Mouse (Mus musculus) forebrain, embryonic 12.5 days (tissue): ENCODE results near the gene Nexn. TPM values are rescaled to one million over a fixed set of nuclear protein-coding genes. Genes with fewer than 3 reads are reported as not detected.
A peak's percentile ranks its signal among the peaks of the same experiment; 100 is the strongest.
"Not testable (repeated sequence)": the region's sequence is repeated elsewhere in the genome, so short reads cannot be mapped to it uniquely, and the experiment has no call there.

Experiments used
- ATAC-seq: fragments of 200-750 bp; cut with Nextera tagmentation; 2 replicates; pipeline ENCODE4 v1.8.0; 2017; ENCODE audit warnings: moderate TSS enrichment; ENCODE audit not compliant: low FRiP score
- H3K27ac ChIP-seq: fragments of 300-500 bp; sonication (generic); 2 replicates; pipeline ENCODE4 v1.5.1; 2016; ENCODE audit warnings: mild to moderate bottlenecking
- H3K27me3 ChIP-seq: fragments of 300-500 bp; sonication (generic); 2 replicates; pipeline ENCODE4 v1.6.1; 2016; ENCODE audit warnings: mild to moderate bottlenecking
- H3K36me3 ChIP-seq: fragments of 300-500 bp; sonication (generic); replicated peaks from 2 replicates; pipeline ENCODE4 v1.6.1; 2016; ENCODE audit warnings: mild to moderate bottlenecking
- H3K4me1 ChIP-seq: fragments of 300-500 bp; sonication (generic); 2 replicates; pipeline ENCODE4 v1.6.1; 2016
- H3K4me2 ChIP-seq: fragments of 300-500 bp; sonication (generic); 2 replicates; pipeline ENCODE4 v1.6.1; 2016; ENCODE audit warnings: mild to moderate bottlenecking, moderate library complexity
- H3K4me3 ChIP-seq: fragments of 300-500 bp; sonication (generic); replicated peaks from 2 replicates; pipeline ENCODE4 v1.5.1; 2016; ENCODE audit warnings: mild to moderate bottlenecking
- H3K9ac ChIP-seq: fragments of 300-500 bp; sonication (generic); 2 replicates; pipeline ENCODE4 v1.6.1; 2016; ENCODE audit warnings: mild to moderate bottlenecking
- H3K9me3 ChIP-seq: fragments of 300-500 bp; sonication (generic); 2 replicates; pipeline ENCODE4 v1.6.1; 2016
- WGBS: fragments of 180-500 bp; shearing (Covaris S2); methylation state at CpG from one replicate; pipeline ENCODE4 v1.1.7; 2016; 5-methylcytosine and 5-hydroxymethylcytosine counted together
- polyA plus RNA-seq: library from polyadenylated mRNA; unstranded; fragments of >200 nt; fragmentation: Nextera tagmentation; extraction: Ambion mirVana; gene quantifications from 2 replicates; pipeline ENCODE4 v1.2.1, GENCODE M21; 2016

Nexn gene
- polyA plus RNA-seq, 1 experiment from 2014 or later = 6.3 TPM

DNA sequence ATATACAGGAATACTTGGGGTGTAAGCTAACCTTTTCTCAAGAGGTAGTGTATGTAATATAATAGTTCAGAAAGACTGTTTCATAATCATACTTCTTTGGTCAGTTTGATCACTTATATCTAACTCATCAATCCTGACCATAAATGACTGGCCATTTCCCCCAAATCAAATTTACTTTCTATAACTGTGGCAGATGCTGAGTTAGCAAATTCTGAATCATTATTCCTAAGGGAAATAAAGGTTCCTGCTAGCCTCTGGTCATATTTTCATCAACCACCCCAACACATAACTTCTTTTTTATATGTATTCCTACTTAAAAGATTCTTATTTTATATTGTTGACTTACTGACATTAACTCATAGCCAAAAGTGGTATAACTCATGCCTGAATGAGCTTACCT, 63.2 kb downstream of the Nexn start:
- no peak for ATAC-seq
- Histone ChIP-seq H3K27me3 (no peaks in the 10 kb centered on the region), H3K4me3 (no peak overlapping the region), H3K9me3 (no peaks in the 10 kb centered on the region), H3K27ac (no peak overlapping the region), H3K4me2 (no peak overlapping the region), H3K36me3 (peaks cover 8% of the 10 kb centered on the region), H3K9ac (no peak overlapping the region), H3K4me1 (no peaks in the 10 kb centered on the region)

DNA sequence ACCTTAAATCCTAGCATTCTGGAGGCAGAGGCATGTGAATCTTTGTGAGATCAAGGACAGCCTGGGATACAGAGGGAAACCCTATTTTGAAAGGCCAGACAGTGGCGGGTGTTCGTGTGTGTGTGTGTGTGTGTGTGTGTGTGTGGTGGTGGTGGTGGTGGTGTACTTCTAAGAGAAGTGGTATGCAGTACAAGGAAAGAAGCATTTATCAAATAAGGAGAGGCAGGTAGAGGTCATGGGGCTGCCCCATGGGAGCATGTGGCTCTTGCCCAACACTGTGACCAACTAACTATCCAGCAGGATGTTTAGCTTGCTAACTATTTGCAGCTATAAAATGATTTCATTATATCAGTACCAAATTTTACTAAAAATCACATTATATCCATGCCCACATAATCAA, 64.5 kb downstream of the Nexn start:
- Histone ChIP-seq H3K27me3 (no peaks in the 10 kb centered on the region), H3K4me3 (no peak overlapping the region), H3K4me1 (no peaks in the 10 kb centered on the region), H3K27ac (no peak overlapping the region), H3K9ac (no peak overlapping the region), H3K9me3 (no peaks in the 10 kb centered on the region), H3K4me2 (no peak overlapping the region), H3K36me3 (no peaks in the 10 kb centered on the region)
- no peak for ATAC-seq
- 94% methylated on average over 2 of the region's 2 CpGs for WGBS

DNA sequence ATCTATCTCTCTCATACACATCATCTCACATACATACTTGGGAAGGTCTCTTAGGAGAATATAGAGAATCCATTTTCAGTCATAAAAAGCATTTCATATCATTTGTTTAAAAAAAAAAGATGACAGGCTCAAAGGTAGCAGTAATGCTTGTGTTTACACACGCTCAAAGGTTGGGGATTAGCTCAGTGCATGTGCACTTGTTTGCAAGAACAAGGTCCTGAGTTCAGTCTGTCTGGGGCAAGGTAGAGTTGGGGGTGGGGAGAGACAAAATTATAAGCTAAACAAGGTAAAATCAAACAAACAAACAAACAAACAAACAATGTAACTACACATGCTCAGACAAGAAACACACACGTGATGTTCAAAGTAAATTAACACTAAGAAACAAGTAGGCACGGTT, 65.0 kb downstream of the Nexn start:
- no peaks in the 10 kb centered on the region for H3K4me1 ChIP-seq
- H3K36me3 ChIP-seq = no peaks in the 10 kb centered on the region
- H3K9me3 ChIP-seq = no peaks in the 10 kb centered on the region
- no peak overlapping the region for H3K27ac ChIP-seq
- H3K9ac ChIP-seq = no peak overlapping the region
- no peak overlapping the region for H3K4me2 ChIP-seq
- WGBS = 93% methylated on average over 3 of the region's 3 CpGs
- no peak overlapping the region for H3K4me3 ChIP-seq
- H3K27me3 ChIP-seq = no peaks in the 10 kb centered on the region
- no peak for ATAC-seq

- H3K9ac ChIP-seq = no peak overlapping the region
- H3K27ac ChIP-seq = no peak overlapping the region
- H3K4me1 ChIP-seq = no peaks in the 10 kb centered on the region
- no peak for ATAC-seq
- WGBS = 64% methylated on average over 3 of the region's 3 CpGs
- no peaks in the 10 kb centered on the region for H3K36me3 ChIP-seq
- H3K27me3 ChIP-seq = no peaks in the 10 kb centered on the region
- H3K4me2 ChIP-seq = no peak overlapping the region
- H3K4me3 ChIP-seq = no peak overlapping the region
- no peaks in the 10 kb centered on the region for H3K9me3 ChIP-seq
Measured at GRCm38 (mm10) chr3:152199125-152199524, 67.0 kb downstream of the Nexn start.

DNA sequence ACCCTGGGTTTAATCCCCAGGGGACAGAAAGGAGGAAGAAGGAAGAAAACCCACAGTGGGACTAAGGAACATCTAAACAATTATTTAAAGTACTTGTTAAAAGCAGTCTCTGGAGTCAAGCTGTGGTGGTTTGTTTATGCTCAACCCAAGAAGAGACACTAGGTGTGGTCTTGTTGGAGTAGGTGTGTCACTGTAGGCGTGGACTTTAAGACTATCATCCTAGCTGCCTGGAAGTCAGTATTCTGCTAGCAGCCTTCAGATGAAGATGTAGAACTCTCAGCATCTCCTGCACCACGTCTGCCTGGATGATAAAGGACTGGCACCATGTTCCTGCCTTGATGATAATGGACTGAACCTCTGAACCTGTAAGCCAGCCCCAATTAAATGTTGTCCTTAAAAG, 68.9 kb downstream of the Nexn start:
- not testable (repeated sequence) for H3K9me3 ChIP-seq, H3K4me1 ChIP-seq, H3K9ac ChIP-seq, H3K4me3 ChIP-seq, H3K36me3 ChIP-seq, H3K27ac ChIP-seq, H3K27me3 ChIP-seq, ATAC-seq, H3K4me2 ChIP-seq
- 35% methylated on average over 2 of the region's 2 CpGs for WGBS

DNA sequence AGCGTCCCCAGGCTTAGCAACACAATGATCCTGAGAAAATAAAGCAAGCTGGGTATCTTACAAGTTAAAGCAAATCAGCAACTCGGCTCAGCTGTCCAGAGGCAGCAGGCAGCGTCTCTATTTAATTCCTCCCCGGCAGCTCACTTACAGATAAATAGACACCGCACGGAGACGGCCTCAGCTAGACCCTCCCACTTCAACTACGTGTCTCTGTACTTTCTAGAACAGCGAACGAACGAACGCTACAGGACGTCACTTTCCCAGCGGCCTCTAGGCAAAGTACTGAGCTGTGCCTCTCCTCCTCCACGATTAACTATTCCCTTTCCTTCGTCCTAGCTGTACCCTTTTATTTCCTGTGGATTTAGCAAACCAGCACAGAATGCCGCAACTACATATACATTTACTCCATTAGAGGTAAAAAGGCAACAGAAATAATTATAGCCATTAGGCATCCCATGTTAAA, 72.5 kb downstream of the Nexn start:
- WGBS = under 1% methylated on average over 17 of the region's 17 CpGs
- Histone ChIP-seq H3K27ac (peak overlapping the region; percentile 68), H3K4me1 (peaks cover 16% of the 10 kb centered on the region), H3K4me3 (peak overlapping the region; percentile 43), H3K9me3 (no peaks in the 10 kb centered on the region), H3K27me3 (no peaks in the 10 kb centered on the region), H3K36me3 (no peaks in the 10 kb centered on the region), H3K4me2 (peak overlapping the region; percentile 64), H3K9ac (peak overlapping the region; percentile 49)
- ATAC-seq = peak; percentile 96

DNA sequence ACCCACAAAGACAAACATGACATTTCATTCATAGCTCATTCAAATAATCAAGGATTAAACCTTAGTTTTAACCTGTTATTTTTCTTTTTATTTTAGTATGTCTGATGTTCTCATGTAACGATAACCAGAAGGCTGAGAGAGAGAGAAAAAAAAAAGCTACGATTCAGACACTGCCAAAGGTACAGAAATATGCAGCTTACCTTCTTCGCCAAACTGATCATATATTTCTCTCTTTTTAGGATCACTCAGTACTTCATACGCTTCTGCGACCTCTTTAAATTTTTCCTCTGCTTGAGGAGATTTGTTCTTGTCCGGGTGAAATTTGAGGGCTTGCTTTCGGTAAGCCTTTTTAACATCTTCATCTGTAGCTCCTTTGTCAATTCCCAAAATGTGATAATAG, 73.0 kb downstream of the Nexn start:
- Histone ChIP-seq H3K36me3 (no peaks in the 10 kb centered on the region), H3K4me3 (peak overlapping the region; percentile 43), H3K27me3 (no peaks in the 10 kb centered on the region), H3K9me3 (no peaks in the 10 kb centered on the region), H3K4me1 (peaks cover 16% of the 10 kb centered on the region), H3K4me2 (peak overlapping the region; percentile 64), H3K27ac (peak overlapping the region; percentile 68), H3K9ac (peak overlapping the region; percentile 49)
- ATAC-seq = no peak
- WGBS = 16% methylated on average over 7 of the region's 7 CpGs

DNA sequence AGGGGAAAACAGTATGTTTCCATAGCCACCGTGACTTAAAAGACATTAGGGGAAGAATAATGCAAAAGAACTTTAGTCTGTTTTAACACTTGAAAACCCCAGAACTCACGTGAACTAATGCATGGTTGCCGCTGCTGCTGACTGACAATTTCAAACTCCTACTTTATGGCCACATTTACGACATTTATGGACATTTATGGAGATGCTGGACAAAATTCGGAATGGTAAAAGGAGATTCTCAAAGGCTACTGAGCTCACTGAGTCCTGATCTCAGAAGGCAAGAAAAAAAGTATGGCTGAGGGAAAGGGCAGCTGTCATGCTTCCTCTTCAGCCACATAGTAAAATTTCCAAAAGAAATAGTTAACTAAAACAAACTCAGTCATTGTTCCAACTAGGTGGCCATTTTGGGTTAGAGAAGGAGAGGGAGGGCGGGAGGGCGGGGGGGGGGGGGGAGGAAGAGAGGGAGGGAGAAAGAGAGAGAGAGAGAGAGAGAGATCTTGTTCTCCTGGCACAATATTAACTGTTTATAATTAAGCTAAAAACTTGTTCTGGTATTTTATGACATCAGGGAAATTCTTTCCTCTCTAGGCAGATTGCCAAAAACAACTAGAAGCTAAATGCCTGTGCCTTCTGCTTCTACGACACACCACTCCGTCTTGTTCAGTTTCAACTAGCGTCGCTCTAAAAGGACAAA, 73.8 kb downstream of the Nexn start:
- no peak for ATAC-seq

DNA sequence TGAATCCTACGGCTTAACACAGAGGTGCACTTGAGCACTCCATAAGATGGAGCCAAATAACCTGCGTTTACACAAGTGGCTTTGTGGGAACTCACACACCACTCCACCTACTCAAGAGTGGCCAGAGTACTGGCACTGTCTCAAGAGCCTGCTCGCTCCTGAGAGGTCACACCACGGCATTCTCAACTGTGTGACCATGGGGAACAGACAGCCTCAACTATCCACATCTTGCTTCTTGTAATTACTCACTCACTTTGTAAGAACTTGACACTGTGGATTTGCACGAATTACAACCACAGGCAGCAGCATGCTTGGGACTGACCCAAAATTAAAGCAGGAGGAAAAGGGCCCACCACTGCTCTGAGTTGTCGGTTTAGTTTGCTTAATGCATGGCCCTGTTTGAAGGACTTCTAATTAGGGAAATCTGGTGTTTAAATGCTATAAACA, 74.3 kb downstream of the Nexn start:
- Histone ChIP-seq H3K4me3 (peak overlapping the region; percentile 32), H3K4me2 (peak overlapping the region; percentile 46), H3K27ac (no peak overlapping the region), H3K9me3 (no peaks in the 10 kb centered on the region), H3K9ac (0 out of 2 replicates have a peak overlapping the region, but pooled peaks have one; percentile 21), H3K36me3 (no peaks in the 10 kb centered on the region), H3K4me1 (peaks cover 16% of the 10 kb centered on the region), H3K27me3 (no peaks in the 10 kb centered on the region)
- peak; percentile 24; the same call in 1 of the 2 replicates for ATAC-seq
- WGBS = 41% methylated on average over 6 of the region's 6 CpGs

More for the DNA sequence above, 73.8 kb downstream of the Nexn start:
- Histone ChIP-seq H3K27me3 (no peaks in the 10 kb centered on the region), H3K4me3 (peak overlapping the region; percentile 32), H3K4me1 (peaks cover 16% of the 10 kb centered on the region), H3K4me2 (peak overlapping the region; percentile 46), H3K9me3 (no peaks in the 10 kb centered on the region), H3K27ac (no peak overlapping the region), H3K9ac (0 out of 2 replicates have a peak overlapping the region, but pooled peaks have one; percentile 21), H3K36me3 (no peaks in the 10 kb centered on the region)
- 47% methylated on average over 10 of the region's 11 CpGs for WGBS

- Histone ChIP-seq H3K27me3 (no peaks in the 10 kb centered on the region), H3K36me3 (0 out of 2 replicates have a peak, but pooled peaks cover 1% of the 10 kb centered on the region), H3K4me1 (peaks cover 16% of the 10 kb centered on the region), H3K27ac (no peak overlapping the region), H3K9me3 (no peaks in the 10 kb centered on the region), H3K9ac (no peak overlapping the region), H3K4me2 (peak overlapping the region; percentile 21; the same call in 1 of the 2 replicates), H3K4me3 (no peak overlapping the region)
- 86% methylated on average over 9 of the region's 9 CpGs for WGBS
- no peak for ATAC-seq
Measured at GRCm38 (mm10) chr3:152190679-152191477, 75.3 kb downstream of the Nexn start.

DNA sequence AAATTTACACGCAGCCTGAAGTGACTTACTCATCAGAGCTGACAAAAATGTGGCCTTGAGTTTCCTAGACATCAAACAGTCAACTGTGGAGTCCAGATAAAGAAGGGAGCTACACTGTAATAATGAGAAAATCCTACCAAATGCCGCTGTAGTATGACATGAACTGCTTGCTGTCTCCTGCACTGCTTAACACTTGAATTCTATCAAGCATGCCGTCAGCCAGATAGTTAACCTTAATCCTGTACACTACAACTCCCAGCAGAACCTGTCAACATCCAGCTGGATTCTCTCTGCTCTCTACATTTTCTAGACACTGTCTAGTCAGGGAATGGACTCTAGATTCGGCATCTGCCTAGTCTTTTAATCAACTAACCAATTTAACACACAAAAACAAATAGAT, 76.8 kb downstream of the Nexn start:
- no peaks in the 10 kb centered on the region for H3K9me3 ChIP-seq
- peaks cover 6% of the 10 kb centered on the region; the same call in 1 of the 2 replicates for H3K36me3 ChIP-seq
- no peaks in the 10 kb centered on the region for H3K27me3 ChIP-seq
- H3K27ac ChIP-seq = no peak overlapping the region
- ATAC-seq = no peak
- WGBS = 84% methylated on average over 4 of the region's 4 CpGs
- no peak overlapping the region for H3K9ac ChIP-seq
- peaks cover 16% of the 10 kb centered on the region for H3K4me1 ChIP-seq
- H3K4me3 ChIP-seq = no peak overlapping the region
- H3K4me2 ChIP-seq = no peak overlapping the region
